Mouse (Mus musculus) layer of hippocampus, adult 2 months (tissue): ENCODE measurements around the gene Celf2. TPM values are rescaled to one million over a fixed set of nuclear protein-coding genes. Genes with fewer than 3 reads are reported as not detected.

Experiments
- DNase-seq, 2 experiments: peaks; one replicate each; pipeline ENCODE4 v3.0.0; 2022; ENCODE audit warnings: low spot score in 2 of 2
- H3K27ac ChIP-seq: fragments of 200-600 bp; 2 replicates; pipeline ENCODE4 v1.8.1; 2022
- H3K4me3 ChIP-seq: fragments of 200-600 bp; 2 replicates; pipeline ENCODE4 v1.8.1; 2022; ENCODE audit warnings: mild to moderate bottlenecking
- CTCF ChIP-seq: fragments of 200-600 bp; conservative IDR thresholded peaks from 2 replicates; pipeline ENCODE4 v1.8.1; 2022; ENCODE audit warnings: antibody characterized with exemption, mild to moderate bottlenecking, moderate library complexity
- total RNA-seq, 2 experiments: library from RNA; stranded (reverse); gene quantifications; 2 replicates each; pipeline ENCODE4 v1.2.3; 2021

Celf2 gene
- total RNA-seq, 2 experiments from 2014 or later, result 500 to 535 TPM

DNA sequence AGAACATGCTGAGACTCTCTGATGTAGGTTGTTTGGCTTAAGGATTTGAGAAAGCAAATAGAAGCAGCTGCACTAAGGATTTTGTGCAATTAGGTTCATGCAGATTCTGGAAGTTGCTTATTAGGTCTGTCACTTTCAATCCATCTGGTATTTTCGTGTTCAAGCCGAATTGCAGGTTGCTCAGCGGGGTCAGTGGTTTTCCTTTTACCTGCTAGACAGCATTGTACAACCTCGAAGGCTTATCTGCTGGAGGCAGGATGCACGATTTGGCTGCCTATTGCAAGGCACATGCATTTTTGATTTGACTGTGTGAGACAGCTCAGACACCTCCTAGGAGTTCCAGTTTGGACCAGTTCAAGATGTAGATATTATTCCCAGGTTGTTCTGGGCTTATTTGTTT is 149.8 kb downstream of the Celf2 start:
- Histone ChIP-seq H3K27ac (peak overlapping the region; percentile 64), H3K4me3 (no peak overlapping the region)
- DNase-seq, result no peak
- no peak for TF ChIP-seq CTCF

DNA sequence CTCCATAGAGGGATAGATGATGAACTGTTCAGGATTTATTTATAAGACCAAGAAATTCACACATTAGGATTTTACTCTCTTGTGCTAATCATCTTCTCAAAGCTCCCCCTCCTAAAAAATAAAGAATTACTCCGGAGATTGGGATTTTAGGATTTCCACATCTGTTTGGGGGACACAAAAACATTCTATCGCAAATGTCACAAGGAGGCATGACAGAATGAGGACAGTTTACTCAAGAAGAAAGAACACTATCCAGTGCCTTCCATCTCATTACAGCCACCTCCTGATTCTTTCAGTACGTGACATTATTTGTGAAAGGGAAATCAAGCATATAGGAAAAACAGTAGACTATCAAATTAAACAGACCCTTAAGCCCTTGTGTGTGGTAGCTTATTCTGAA is 150.5 kb downstream of the Celf2 start:
- Histone ChIP-seq H3K4me3 (no peak overlapping the region), H3K27ac (peak overlapping the region; percentile 64)
- no peak for DNase-seq
- no peak for TF ChIP-seq CTCF

DNA sequence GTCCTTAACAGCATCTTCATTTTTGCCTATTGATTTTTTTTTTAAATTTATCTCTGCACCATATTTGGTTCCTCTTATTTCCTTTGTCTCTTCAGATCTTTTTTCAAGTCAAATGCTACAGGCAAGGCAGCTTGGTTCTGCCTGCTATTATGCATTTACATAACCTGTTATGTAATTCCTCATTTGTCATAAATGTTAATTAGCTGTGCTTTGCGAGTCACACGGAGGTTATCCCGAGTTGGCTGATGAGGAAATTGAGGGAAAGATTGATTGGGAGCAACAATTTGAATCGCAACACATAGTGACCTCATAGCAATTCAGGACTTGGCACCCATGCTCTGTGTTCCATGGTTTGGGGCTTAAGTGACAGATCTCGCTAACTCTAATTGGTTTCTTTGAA is 158.1 kb downstream of the Celf2 start:
- DNase-seq, result peak in 1 of 2 experiments; percentile 34
- TF ChIP-seq CTCF, result no peak
- peak overlapping the region; percentile 81 for H3K27ac ChIP-seq
- H3K4me3 ChIP-seq, result no peak overlapping the region

DNA sequence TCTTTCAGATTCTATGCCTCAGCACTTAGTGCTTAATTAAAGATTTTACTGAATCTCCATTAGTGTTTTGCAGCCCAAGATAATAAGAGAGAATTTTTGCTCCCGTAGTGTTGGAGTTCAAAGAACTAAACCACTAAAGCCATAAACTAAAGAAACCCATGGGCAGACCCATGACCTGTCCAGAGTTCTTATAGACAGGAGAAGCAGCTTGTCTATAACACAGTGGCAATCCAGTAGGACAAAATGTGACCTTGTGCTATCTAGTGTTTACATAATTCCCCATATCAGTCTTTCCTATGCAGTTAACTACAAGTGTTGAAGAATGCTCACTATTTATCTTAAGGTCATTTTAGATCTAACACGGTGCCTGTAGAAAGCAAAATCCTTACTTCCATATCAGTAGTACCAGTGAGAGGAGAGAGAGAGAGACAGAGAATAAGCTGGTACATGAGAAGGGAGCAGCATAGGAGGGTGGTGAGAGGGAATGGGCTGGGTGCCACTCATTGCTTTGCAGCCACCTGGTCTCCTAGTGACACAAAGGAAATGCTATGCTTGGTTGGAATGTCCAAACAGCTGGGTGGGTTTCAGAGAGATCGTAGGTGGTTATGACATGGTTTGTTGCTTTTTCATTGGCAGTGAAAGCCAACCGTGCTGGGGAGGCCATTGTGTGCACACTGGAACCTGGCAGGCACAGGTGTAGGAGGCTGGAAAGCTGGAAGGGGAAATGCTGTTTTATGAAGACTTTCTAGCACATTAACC is 162.5 kb downstream of the Celf2 start:
- peak overlapping the region; percentile 89 for H3K27ac ChIP-seq

DNA sequence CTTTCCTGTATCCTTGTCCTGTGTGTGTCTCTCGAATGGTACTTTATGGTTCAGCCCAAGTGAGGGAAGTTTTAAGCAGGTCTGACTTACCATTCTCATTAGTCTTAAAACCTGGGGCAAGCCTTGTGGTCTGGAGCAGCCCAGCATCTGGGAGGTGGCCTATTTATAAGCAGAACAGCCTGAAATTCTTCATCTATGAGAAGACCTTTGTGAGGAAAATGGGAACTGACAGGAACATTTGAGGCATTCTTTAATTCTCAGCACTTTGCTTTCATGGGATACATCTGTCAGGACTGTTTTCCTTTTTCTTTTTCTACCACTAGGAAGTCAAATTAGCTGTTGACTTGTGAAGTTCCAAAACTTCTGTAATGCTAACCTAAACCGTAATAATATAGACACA is 164.4 kb downstream of the Celf2 start:
- Histone ChIP-seq H3K27ac (peak overlapping the region; percentile 28), H3K4me3 (no peak overlapping the region)
- DNase-seq, result no peak
- no peak for TF ChIP-seq CTCF

More for the DNA sequence above, 162.5 kb downstream of the Celf2 start:
- no peak overlapping the region for H3K4me3 ChIP-seq
- TF ChIP-seq CTCF, result no peak
- peak; percentile 70 to 72 for DNase-seq

DNA sequence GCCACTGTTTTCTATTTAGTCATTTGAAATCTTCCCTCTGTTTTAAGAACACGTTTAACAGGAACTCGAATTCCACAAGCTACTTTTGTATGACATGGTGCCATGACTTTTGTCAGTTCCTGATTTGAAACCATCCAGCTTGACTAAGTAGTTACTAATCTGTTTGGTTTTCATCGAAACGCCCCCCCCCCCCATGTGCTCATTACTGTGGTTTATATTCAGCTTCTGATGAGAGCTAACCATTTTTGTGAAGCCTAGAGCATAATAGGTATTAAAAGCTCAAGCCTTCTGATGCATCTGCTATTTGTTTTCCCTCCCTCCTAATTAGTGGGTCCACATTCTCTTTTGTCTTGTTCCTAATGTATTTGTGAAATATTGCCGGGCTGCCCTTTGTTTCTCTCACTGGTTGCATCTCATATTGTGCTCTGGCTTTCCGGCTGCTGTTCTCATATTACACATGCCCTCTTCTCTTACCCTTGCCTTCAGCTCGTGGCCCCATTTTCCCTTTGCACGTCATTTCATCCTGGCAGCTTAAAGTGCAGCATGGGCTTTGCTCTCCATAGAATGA is 166.4 kb downstream of the Celf2 start:
- H3K27ac ChIP-seq, result peak overlapping the region; percentile 83
- no peak for DNase-seq
- no peak overlapping the region for H3K4me3 ChIP-seq
- TF ChIP-seq CTCF, result no peak

DNA sequence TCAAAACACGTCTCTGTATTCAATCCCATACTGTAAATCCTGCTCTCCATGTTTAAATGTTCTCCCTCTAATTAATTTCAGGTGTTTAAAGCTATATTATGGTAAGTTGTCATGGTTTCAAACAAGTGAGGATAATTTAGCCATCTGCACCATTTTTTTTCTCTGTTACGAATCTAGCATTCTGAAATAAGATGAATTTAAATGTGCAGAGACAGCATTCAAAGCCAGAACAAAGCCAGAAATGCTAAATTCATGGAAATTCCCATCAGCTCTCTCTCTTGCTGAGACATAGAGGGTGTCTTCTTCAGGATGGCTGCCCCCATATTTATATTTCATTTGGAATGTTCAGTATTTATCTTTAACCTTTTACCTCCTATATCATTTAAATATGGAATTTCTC is 174.5 kb downstream of the Celf2 start:
- peak in 1 of 2 experiments; percentile 37 for DNase-seq
- peak overlapping the region; percentile 84 for H3K27ac ChIP-seq
- TF ChIP-seq CTCF, result no peak
- no peak overlapping the region for H3K4me3 ChIP-seq

DNA sequence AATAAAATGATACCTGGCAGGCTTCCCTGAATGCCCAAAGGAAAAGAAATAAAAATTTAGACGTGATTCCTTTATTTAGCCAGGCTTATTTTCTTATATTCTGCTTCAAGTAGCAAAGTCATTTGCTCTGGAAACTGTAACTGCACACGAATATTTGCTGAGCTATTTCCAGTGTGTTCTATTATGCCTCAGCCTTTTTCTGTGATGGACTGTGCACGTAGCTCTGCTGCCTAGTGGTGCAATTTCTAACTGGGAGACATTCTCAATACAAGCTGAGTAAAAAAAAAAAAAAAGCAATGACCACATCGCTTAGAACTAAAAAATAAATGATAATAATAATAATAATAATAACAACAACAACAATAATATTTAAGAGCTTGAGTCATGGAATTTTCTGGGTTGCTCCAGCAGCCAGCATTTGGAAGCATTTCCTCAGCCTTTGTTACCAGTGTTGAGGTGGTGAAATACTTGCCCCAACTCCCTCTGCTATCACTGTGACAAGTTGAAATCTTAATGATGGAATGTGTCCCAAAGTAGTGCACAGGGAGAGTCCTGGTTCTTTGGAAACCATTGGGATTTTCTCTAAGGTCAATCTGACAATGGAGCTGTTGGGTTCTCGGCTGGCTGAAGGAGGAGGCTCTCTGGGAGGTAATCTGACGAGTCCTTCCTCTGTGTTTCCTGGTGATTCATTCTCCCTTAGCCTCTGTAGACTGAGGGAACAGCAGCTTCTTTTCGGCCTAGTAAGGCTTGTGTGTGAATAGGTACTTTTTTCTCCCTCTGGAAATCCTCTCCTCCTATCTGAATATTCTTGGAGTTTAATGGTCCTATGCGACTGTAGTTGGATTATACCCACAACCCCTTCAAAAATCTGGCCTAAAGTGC is 181.1 kb downstream of the Celf2 start:
- peak; percentile 16 for TF ChIP-seq CTCF
- DNase-seq, result no peak
- peak overlapping the region; percentile 69 for H3K27ac ChIP-seq
- no peak overlapping the region for H3K4me3 ChIP-seq

DNA sequence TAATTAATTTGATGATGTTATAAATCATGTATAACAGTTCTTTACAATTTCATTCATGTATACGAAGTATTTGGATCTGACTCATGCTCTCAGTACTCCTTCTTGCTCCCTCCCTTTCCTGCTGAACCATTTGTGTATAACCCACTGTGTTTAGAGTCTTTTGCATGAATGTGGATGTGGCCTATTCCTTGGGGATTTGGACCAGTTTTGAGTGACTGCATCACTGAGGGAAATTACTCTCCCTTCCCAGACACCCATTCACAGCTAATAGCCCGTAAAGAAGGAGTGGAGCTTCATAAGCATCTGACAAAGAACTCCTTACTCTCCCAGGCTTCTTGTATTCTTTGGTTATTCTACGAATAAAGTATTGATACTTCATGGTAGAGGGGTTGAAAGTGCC is 189.6 kb downstream of the Celf2 start:
- DNase-seq, result no peak
- no peak for TF ChIP-seq CTCF
- Histone ChIP-seq H3K4me3 (no peak overlapping the region), H3K27ac (peak overlapping the region; percentile 2; the same call in 1 of the 2 replicates)

DNA sequence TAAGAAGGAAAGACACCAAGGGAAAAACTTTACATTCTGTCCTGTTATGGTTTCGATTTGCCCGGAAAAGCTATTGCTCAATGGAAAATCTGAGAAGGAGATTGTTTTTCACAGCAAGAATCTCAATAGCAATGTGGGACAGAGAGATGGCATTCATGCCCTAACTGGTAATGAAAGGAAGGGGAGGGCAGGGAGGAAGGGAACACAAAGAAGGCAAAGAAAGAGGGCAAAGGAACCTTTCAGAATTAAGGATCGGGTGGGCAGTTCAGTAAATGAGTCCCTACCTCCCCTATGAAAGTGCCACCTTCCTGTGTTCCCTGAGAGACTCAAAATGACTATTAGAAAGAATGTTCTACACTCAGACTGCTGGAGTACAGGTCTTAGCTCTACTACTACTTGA is 197.6 kb downstream of the Celf2 start:
- H3K4me3 ChIP-seq, result no peak overlapping the region
- DNase-seq, result no peak
- peak overlapping the region; percentile 80 for H3K27ac ChIP-seq
- TF ChIP-seq CTCF, result no peak

DNA sequence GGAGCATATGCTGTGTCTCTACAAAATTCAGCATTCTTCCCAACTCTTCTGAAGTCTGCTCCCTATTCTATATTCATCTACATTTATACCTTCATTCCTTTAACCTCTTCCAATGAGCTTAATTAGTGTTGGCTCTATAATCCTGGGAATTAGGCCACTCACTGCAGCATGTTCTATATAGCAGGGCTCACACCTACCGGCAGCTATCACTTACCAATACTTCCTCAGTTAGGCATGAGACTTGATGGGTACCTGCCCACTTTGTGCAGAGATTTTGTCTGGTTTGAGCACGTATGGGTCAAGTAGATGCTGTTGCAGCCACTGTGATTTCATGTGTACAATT is 198.6 kb downstream of the Celf2 start:
- no peak for DNase-seq
- no peak for TF ChIP-seq CTCF
- Histone ChIP-seq H3K4me3 (no peak overlapping the region), H3K27ac (peak overlapping the region; percentile 80)

DNA sequence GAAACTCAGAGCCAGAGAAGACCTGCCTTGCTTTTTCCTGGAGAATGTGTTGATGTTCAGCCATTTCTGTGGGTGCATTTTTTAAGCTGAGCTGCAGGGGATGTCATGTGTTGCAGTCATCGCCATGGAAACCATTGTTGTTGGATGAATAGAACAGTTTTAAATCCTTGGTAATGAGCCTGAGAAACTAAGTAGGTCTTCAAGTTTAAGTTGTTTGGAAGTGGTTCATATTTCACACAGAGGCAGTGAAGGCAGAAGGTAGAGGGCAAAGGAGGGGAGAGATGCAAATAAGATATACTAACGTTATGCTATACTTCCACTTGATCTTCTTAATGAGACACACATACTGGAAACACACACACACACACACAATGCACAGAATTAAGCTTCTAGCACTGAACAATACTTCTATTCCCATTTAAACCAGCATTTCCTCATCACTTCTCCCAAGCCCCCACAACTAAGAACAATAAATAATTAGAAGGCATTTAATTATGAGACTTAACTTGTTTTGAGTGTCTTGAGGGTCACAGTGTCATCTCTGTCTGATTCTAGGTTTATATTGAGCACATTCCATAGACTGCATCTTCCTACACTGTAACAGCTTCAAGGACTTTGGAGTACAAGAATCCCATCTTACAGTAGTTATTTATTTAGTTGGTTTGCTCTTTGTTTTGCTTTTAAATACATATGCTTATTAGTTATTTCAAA is 199.1 kb downstream of the Celf2 start:
- H3K27ac ChIP-seq, result peak overlapping the region; percentile 80
- no peak overlapping the region for H3K4me3 ChIP-seq
- TF ChIP-seq CTCF, result peak; percentile 48
- peak in 1 of 2 experiments; percentile 59 for DNase-seq

DNA sequence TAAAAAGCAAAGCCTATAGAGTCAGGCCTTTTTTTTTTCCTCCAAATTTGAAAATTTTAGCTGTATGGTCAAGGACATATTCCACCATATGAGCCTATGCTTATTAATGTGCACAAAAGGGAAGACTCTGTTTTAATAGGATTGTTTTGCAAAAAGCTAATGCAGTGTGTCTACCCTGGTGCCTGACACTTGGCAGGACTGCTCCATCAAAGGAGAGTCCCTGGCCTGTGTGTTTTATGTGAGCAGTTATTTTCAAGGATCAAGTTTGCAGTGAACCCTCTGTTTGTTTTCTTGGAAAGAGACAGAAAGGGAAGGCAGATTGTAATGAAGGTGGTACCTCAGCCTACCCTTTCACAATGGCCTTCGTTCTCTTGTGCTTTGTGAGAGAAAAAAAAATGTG is 200.0 kb downstream of the Celf2 start:
- DNase-seq, result no peak
- Histone ChIP-seq H3K4me3 (no peak overlapping the region), H3K27ac (peak overlapping the region; percentile 80)
- TF ChIP-seq CTCF, result no peak
